Mouse (Mus musculus) C2C12 (cell line): ENCODE measurements around the gene Afg3l1. TPM values are rescaled to one million over a fixed set of nuclear protein-coding genes. Genes with fewer than 3 reads are reported as not detected.

Experiments used
- H3K27me3 ChIP-seq: one replicate; pipeline ENCODE4 v1.6.1; 2011; ENCODE audit not compliant: control insufficient read depth, insufficient read depth, insufficient read length
- H3K36me3 ChIP-seq: one replicate; pipeline ENCODE4 v1.6.1; 2011; ENCODE audit not compliant: control insufficient read depth, insufficient read depth
- H3K4me3 ChIP-seq: one replicate; pipeline ENCODE4 v1.5.1; 2011; ENCODE audit warnings: mild to moderate bottlenecking, control low read depth; ENCODE audit not compliant: poor library complexity, insufficient read depth, severe bottlenecking
- H3K79me2 ChIP-seq: one replicate; pipeline ENCODE4 v1.6.1; 2011; ENCODE audit not compliant: control insufficient read depth, insufficient read depth
- H3K79me3 ChIP-seq: one replicate; pipeline ENCODE4 v1.6.1; 2011; ENCODE audit warnings: low read depth, control low read depth
- H3ac ChIP-seq: one replicate; pipeline ENCODE3; 2011; ENCODE audit warnings: low read depth; ENCODE audit not compliant: control insufficient read depth, insufficient read length
- CEBPB ChIP-seq: IDR thresholded peaks from one replicate; pipeline ENCODE4 v1.6.1; 2011; ENCODE audit warnings: low read depth, mild to moderate bottlenecking, control low read depth, moderate library complexity
- CTCF ChIP-seq: IDR thresholded peaks from one replicate; pipeline ENCODE4 v1.5.1; 2011; ENCODE audit not compliant: control insufficient read depth, insufficient read depth, insufficient read length
- FOSL1 ChIP-seq: IDR thresholded peaks from one replicate; pipeline ENCODE4 v1.8.0; 2011; ENCODE audit warnings: mild to moderate bottlenecking, low read length; ENCODE audit not compliant: poor library complexity, insufficient read depth, severe bottlenecking
- MAX ChIP-seq: IDR thresholded peaks from one replicate; pipeline ENCODE4 v1.6.1; 2011; ENCODE audit warnings: mild to moderate bottlenecking, control low read depth
- MYOD1 ChIP-seq: IDR thresholded peaks from one replicate; pipeline ENCODE4 v1.6.1; 2011; ENCODE audit warnings: low read depth; ENCODE audit not compliant: control insufficient read depth, insufficient read length
- MYOG ChIP-seq: IDR thresholded peaks from one replicate; pipeline ENCODE4 v1.6.1; 2011; ENCODE audit not compliant: control insufficient read depth, insufficient read length; ENCODE audit errors: extremely low read depth
- USF1 ChIP-seq: IDR thresholded peaks from one replicate; pipeline ENCODE4 v1.6.1; 2011; ENCODE audit warnings: low read depth, mild to moderate bottlenecking, control low read depth, moderate library complexity
- polyA plus RNA-seq: library from polyadenylated mRNA; unstranded; fragments of >200 nt; fragmentation: generic; extraction: Trizol; gene quantifications from one replicate; pipeline ENCODE4 v1.2.1, GENCODE M21; 2012; ENCODE audit warnings: missing spikeins

The Afg3l1 gene
- polyA plus RNA-seq, 1 experiment, result 35.9 TPM

GRCm38 (mm10) chr8:123476911-123477736 is 579 bp upstream of the Afg3l1 start:
- Histone ChIP-seq H3K79me2 (peaks cover 39% of the 10 kb centered on the region), H3K36me3 (peaks cover 18% of the 10 kb centered on the region), H3K79me3 (peaks cover 24% of the 10 kb centered on the region), H3ac (peak overlapping the region; percentile 35), H3K27me3 (no peaks in the 10 kb centered on the region), H3K4me3 (peak overlapping the region; percentile 58)
- no peak for TF ChIP-seq MYOG
- TF ChIP-seq CEBPB, result no peak
- no peak for TF ChIP-seq FOSL1
- no peak for TF ChIP-seq CTCF
- no peak for TF ChIP-seq MYOD1
- TF ChIP-seq MAX, result no peak
- no peak for TF ChIP-seq USF1

- H3K79me3 ChIP-seq, result peaks cover 26% of the 10 kb centered on the region
- H3K4me3 ChIP-seq, result peak overlapping the region; percentile 58
- TF ChIP-seq MYOD1 (no peak), FOSL1 (no peak), CTCF (no peak), CEBPB (no peak), MAX (no peak), MYOG (no peak), USF1 (no peak)
- H3K36me3 ChIP-seq, result peaks cover 29% of the 10 kb centered on the region
- peaks cover 51% of the 10 kb centered on the region for H3K79me2 ChIP-seq
- H3ac ChIP-seq, result peak overlapping the region; percentile 84
- no peaks in the 10 kb centered on the region for H3K27me3 ChIP-seq
Measured at GRCm38 (mm10) chr8:123478456-123479218, 934 bp downstream of the Afg3l1 start.

- H3K36me3 ChIP-seq, result peaks cover 60% of the 10 kb centered on the region
- peaks cover 27% of the 10 kb centered on the region for H3K79me3 ChIP-seq
- no peak overlapping the region for H3ac ChIP-seq
- H3K79me2 ChIP-seq, result peaks cover 55% of the 10 kb centered on the region
- no peak overlapping the region for H3K4me3 ChIP-seq
- TF ChIP-seq MYOD1 (no peak), FOSL1 (no peak), MYOG (no peak), USF1 (no peak), MAX (no peak), CTCF (no peak), CEBPB (no peak)
- H3K27me3 ChIP-seq, result no peaks in the 10 kb centered on the region
Measured at GRCm38 (mm10) chr8:123482627-123483026, 4.9 kb downstream of the Afg3l1 start.

- no peak overlapping the region for H3ac ChIP-seq
Measured at GRCm38 (mm10) chr8:123491280-123492075, 13.8 kb downstream of the Afg3l1 start.

GRCm38 (mm10) chr8:123492898-123493297 is 15.2 kb downstream of the Afg3l1 start:
- Histone ChIP-seq H3K79me2 (no peaks in the 10 kb centered on the region), H3K36me3 (peaks cover 97% of the 10 kb centered on the region), H3ac (no peak overlapping the region), H3K79me3 (no peaks in the 10 kb centered on the region), H3K4me3 (no peak overlapping the region), H3K27me3 (no peaks in the 10 kb centered on the region)
- TF ChIP-seq MYOG (no peak), USF1 (no peak), MAX (no peak), FOSL1 (no peak), MYOD1 (no peak), CEBPB (no peak), CTCF (no peak)

More at GRCm38 (mm10) chr8:123491280-123492075, 13.8 kb downstream of the Afg3l1 start:
- no peaks in the 10 kb centered on the region for H3K79me2 ChIP-seq
- no peak overlapping the region for H3K4me3 ChIP-seq
- no peaks in the 10 kb centered on the region for H3K27me3 ChIP-seq
- no peaks in the 10 kb centered on the region for H3K79me3 ChIP-seq
- TF ChIP-seq USF1 (no peak), CTCF (no peak), MAX (no peak), CEBPB (no peak), FOSL1 (no peak), MYOG (no peak), MYOD1 (no peak)
- peaks cover 94% of the 10 kb centered on the region for H3K36me3 ChIP-seq
